Mouse (Mus musculus): ENCODE results near the gene Nkx2-5. TPM values are rescaled to one million over a fixed set of nuclear protein-coding genes. Genes with fewer than 3 reads are reported as not detected.

Nkx2-5 gene
- polyA plus RNA-seq, 1 experiment from 2014 or later, result 0.09 TPM

DNA sequence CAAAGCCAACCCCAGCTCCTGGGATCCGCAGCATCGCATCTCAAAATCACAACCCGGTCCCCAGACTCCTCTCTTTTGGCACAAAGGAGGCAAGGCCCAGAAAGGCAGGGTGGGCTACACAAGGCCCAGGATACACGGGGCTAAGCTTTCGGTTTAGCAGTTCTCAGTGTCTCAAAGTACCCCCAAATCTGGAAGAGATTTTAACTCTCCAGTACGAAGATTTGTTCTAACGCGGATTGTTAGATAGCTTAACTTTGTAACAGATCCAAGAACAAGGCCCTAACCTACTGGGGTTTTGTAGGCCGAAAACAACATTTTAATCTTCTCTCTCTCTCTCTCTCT, 4.4 kb downstream of the Nkx2-5 start:
- Histone ChIP-seq H3K27ac (replicated peaks) (no peak overlapping the region), H3K4me2 (no peak overlapping the region), H3K9me3 (no peaks in the 10 kb centered on the region), H3K9ac (no peak overlapping the region), H3K4me1 (replicated peaks) (peaks cover 15% of the 10 kb centered on the region), H3K4me3 (no peak overlapping the region), H3K36me3 (no peaks in the 10 kb centered on the region), H3K27me3 (peaks cover 93% of the 10 kb centered on the region)
- ATAC-seq (ENCODE audit: low FRiP score, low read depth), result no peak
- WGBS, result 4% methylated on average over 9 of the region's 9 CpGs

DNA sequence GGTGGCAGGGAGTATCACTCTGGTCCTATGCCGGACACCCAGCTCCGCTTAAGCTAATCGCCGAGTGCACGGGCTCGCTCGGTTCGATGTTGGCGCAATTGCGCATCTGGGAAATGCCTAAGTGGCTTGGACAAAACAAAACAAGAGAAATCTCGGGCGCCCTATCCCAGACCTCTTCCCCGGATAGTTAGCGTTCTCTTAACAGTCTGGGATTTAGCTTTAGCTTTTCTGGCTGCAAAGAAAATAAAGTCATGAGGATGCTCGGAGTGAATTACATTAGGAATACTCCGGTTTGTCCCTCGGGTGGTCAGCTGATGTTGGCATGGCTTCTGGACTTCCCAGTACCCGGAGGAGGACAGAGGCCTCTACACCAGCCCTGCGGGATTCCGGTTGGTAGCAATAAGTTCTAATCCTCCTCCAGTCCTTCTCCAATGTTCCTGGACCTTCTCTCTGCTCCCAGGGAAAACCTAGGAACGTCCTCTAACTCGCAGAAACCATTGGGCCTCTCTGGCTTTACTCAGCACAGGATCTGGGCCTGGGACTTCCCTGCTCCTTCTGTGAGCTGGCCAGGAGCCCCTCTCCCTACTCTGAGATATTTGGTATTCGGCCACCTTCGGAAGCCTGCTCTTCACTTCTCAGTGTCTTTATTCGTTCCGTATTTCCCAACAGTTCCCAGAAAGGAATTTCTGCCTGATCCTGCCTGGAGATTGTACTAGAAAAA, 4.9 kb downstream of the Nkx2-5 start:
- no peak overlapping the region for H3K27ac ChIP-seq (replicated peaks)
- H3K36me3 ChIP-seq, result no peaks in the 10 kb centered on the region
- peaks cover 15% of the 10 kb centered on the region for H3K4me1 ChIP-seq (replicated peaks)
- H3K4me2 ChIP-seq, result peak overlapping the region; percentile 40
- no peaks in the 10 kb centered on the region for H3K9me3 ChIP-seq
- peaks cover 93% of the 10 kb centered on the region for H3K27me3 ChIP-seq
- 1% methylated on average over 26 of the region's 26 CpGs for WGBS
- no peak overlapping the region for H3K9ac ChIP-seq
- H3K4me3 ChIP-seq, result peak overlapping the region; percentile 23
- no peak for ATAC-seq (ENCODE audit: low FRiP score, low read depth)

DNA sequence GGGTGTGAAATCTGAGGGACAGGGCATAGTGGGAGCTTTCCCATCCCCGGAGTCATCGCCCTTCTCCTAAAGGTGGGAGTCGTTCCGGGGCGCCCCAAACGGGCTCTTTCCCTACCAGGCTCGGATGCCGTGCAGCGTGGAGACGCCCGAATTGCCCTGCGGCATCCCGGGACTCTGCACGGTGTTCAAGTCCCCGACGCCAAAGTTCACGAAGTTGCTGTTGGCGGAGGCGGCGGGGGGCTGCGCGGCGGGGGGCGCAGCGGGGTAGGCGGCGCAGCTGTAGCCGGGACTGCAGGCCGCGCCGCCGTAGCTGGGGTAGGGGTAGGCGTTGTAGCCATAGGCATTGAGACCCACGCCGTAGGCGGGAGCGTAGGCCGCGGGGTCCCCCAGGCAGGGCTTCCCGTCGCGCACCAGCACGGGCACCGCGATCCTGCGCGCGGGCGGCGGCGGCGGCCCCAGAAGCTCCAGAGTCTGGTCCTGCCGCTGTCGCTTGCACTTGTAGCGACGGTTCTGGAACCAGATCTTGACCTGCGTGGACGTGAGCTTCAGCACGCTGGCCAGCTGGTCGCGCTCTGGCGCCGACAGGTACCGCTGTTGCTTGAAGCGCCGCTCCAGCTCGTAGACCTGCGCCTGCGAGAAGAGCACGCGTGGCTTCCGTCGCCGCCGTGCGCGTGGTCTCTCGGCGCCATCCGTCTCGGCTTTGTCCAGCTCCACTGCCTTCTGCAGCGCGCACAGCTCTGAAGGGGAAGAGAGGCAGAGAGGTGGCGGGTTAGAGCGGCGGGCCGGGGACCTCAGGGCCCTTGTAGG, 5.7 kb downstream of the Nkx2-5 start:
- no peak for ATAC-seq (ENCODE audit: low FRiP score, low read depth)
- peak overlapping the region; percentile 40 for H3K4me2 ChIP-seq
- peaks cover 9% of the 10 kb centered on the region for H3K4me1 ChIP-seq (replicated peaks)
- H3K4me3 ChIP-seq, result peak overlapping the region; percentile 23
- H3K27me3 ChIP-seq, result peaks cover 94% of the 10 kb centered on the region
- H3K9ac ChIP-seq, result no peak overlapping the region
- H3K36me3 ChIP-seq, result no peaks in the 10 kb centered on the region
- WGBS, result under 1% methylated on average over 86 of the region's 87 CpGs
- H3K27ac ChIP-seq (replicated peaks), result no peak overlapping the region
- no peaks in the 10 kb centered on the region for H3K9me3 ChIP-seq

DNA sequence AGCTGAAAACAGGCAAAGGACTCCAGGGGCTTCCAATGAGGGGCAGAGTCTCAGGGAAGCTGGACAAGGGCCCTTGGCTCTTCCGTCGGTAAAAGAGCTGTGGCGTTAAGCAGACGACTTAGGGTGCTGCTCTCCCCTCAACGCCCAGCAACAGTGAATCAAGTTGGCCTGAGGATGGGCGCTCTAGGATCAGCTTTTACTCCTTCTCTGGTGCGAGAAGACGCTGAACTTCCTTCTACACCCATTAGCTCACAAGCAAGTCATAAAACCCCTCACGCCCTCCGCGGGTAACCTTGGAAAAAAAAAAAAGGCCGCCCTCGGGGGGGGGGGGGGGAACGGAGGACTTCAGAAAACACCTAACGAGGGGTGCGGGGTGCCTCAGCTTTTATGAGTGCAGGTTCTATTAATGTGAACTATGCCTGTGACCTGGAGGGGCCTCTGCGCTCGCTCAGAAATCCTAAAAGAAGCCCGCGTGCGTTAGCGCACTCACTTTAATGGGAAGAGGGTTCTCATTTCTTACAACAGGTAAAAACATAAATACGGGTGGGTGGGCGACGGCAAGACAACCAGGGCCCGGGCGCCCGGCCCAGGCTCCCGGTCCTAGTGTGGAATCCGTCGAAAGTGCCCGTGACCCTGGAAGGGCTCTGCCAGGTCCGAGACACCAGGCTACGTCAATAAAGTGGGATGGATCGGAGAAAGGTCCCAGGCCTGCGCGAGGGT, 6.5 kb downstream of the Nkx2-5 start:
- Histone ChIP-seq H3K27ac (replicated peaks) (no peak overlapping the region), H3K4me1 (replicated peaks) (peaks cover 8% of the 10 kb centered on the region), H3K9ac (no peak overlapping the region), H3K36me3 (no peaks in the 10 kb centered on the region), H3K27me3 (peaks cover 96% of the 10 kb centered on the region), H3K4me3 (0 out of 2 replicates have a peak overlapping the region, but pooled peaks have one; percentile 23), H3K4me2 (no peak overlapping the region), H3K9me3 (no peaks in the 10 kb centered on the region)
- WGBS, result under 1% methylated on average over 37 of the region's 37 CpGs
- ATAC-seq (ENCODE audit: low FRiP score, low read depth), result no peak

DNA sequence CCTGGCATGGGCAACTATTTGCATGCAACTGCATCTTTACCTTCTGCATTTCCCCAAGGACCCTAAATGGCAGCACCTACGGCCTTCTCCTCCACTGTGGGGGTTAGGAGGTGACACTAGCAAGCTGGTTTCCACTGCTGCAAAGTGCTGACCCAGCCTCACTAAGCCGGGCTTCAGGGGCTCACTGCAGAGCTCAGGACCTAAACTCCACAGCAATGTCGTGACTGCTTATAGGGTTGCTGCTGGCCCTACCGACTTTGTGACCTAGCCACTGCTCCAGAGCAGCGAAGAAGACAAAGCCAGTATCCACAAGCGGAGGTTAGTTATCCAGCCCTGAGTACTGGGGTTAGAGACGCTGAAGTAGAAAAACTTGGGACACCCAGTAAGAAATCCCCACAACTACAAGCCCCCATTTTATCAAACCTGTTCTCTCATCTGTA, 7.2 kb downstream of the Nkx2-5 start:
- Histone ChIP-seq H3K9ac (no peak overlapping the region), H3K4me2 (no peak overlapping the region), H3K4me3 (no peak overlapping the region), H3K36me3 (no peaks in the 10 kb centered on the region), H3K27me3 (peaks cover 97% of the 10 kb centered on the region), H3K4me1 (replicated peaks) (peaks cover 8% of the 10 kb centered on the region), H3K9me3 (no peaks in the 10 kb centered on the region), H3K27ac (replicated peaks) (no peak overlapping the region)
- WGBS, result 4% methylated on average over 7 of the region's 7 CpGs
- no peak for ATAC-seq (ENCODE audit: low FRiP score, low read depth)

DNA sequence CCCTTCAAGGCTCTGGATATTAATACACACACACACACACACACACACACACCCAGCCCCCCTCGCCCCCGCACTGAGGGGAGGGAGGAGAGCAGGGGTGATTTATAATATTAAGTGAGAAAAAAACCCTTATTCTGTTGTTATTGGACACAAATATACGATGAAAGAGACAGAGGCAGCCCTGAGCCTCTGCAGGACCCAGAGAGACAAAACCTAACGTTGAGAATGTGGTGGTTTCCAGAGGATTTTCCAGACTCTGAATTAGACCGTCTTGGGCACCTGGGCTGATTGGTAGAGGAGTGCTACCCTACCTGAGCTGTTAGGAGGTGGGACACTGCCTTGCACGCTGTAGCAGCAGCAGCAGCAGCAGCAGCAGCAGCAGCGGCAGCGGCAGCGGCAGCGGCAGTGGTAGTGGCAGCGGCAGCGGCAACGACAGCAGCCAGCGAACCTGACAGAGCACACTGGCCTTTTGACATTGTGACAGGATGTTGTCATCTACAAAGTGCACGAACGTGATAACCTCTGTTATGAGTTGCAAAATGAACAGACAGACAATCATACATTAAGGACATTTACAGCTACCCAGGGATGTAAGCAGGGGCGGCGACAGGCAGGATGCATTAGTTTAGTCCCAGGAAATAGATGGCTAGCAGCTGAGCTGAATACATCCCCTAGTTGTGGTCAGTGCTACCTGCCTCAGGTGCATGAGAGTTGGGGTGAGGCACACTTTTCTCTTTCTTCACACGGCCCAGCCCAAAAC, 7.8 kb downstream of the Nkx2-5 start:
- H3K36me3 ChIP-seq, result no peaks in the 10 kb centered on the region
- no peaks in the 10 kb centered on the region for H3K9me3 ChIP-seq
- H3K4me1 ChIP-seq (replicated peaks), result peaks cover 8% of the 10 kb centered on the region
- no peak overlapping the region for H3K27ac ChIP-seq (replicated peaks)
- no peak overlapping the region for H3K4me3 ChIP-seq
- peaks cover 92% of the 10 kb centered on the region for H3K27me3 ChIP-seq
- WGBS, result 1% methylated on average over 19 of the region's 19 CpGs
- ATAC-seq (ENCODE audit: low FRiP score, low read depth), result no peak
- no peak overlapping the region for H3K9ac ChIP-seq
- H3K4me2 ChIP-seq, result no peak overlapping the region

DNA sequence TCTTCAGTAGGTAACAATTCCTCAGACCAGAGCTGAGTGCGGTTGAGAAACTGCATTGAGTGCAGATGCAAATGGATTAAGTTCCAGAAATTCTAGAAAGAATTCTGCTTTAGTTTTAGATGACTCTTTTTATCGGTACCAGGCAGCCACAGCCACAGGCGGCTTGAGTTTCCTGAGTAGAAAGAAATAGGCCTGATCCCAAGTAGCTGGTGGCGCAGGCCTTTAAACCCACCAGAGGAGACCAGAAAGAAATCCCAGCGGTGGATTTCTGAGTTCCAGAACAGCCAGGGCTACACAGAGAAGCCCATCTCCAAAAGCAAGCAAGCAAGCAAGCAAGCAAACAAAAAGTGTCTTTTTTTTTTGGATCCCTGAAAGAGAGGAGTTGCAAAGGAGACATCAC, 8.4 kb downstream of the Nkx2-5 start:
- Histone ChIP-seq H3K36me3 (no peaks in the 10 kb centered on the region), H3K9ac (no peak overlapping the region), H3K9me3 (no peaks in the 10 kb centered on the region), H3K27ac (replicated peaks) (no peak overlapping the region), H3K27me3 (peaks cover 86% of the 10 kb centered on the region), H3K4me3 (no peak overlapping the region), H3K4me2 (no peak overlapping the region), H3K4me1 (replicated peaks) (peaks cover 8% of the 10 kb centered on the region)
- no peak for ATAC-seq (ENCODE audit: low FRiP score, low read depth)
- 8% methylated on average over 5 of the region's 5 CpGs for WGBS

DNA sequence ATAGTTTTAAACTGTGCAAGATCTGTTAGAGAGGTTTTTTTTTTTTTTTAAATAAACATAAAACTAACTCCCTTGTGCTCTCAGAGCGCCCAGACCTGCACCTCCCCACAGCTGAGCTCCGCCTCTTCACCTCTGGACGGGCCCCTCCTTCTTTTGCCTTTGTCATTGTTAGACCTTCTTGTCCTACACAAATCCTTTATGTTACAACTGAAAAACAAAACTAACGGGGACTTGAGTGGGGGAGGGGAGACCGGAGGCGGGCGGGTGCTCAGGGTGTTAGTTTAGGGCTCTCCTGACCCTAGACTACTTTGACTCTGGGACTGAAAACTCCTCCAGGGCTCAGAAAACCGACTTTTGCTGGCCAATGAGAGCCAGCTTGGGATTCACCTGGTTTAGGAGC, 8.9 kb downstream of the Nkx2-5 start:
- no peak overlapping the region for H3K4me2 ChIP-seq
- H3K9me3 ChIP-seq, result no peaks in the 10 kb centered on the region
- H3K4me3 ChIP-seq, result no peak overlapping the region
- ATAC-seq (ENCODE audit: low FRiP score, low read depth), result no peak
- H3K4me1 ChIP-seq (replicated peaks), result peaks cover 8% of the 10 kb centered on the region
- peaks cover 82% of the 10 kb centered on the region for H3K27me3 ChIP-seq
- no peak overlapping the region for H3K27ac ChIP-seq (replicated peaks)
- 5% methylated on average over 8 of the region's 8 CpGs for WGBS
- no peaks in the 10 kb centered on the region for H3K36me3 ChIP-seq
- no peak overlapping the region for H3K9ac ChIP-seq

DNA sequence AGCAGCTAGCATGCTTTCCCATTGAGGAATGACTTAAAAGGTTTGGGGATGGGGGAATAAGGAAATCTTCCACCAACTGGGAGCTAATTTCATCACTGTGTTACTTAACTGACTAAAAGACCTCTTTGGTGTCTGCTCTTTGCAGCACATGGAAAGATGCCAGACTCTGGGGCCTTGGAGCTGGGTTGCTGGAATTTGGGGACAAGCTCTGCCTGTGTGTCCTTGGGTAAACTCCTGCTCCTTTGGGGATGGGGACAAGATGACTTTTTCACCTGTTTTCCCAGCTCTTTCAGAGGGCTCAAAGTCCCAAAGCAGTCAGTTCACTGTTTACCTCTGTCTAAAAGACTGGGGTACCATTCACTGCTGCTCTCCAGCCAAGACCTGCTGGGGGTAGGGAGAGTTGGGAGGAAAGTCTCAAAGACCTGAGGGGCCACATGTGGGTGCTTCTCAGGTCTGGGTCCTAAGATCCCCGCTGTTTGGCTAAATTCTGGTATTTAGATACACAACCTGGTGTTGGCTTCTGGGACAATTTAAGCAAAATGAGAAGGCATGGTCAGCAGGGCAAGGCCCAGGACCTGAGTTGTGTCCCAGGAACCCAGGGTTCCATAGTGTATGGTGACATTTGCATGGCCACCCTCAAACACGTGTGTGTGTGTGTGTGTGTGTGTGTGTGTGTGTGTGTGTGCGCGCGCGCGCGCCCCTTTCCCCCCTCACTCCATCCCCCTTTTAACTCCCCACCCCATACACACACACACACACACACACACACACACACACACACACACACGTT, 9.6 kb downstream of the Nkx2-5 start:
- Histone ChIP-seq H3K4me2 (no peak overlapping the region), H3K4me3 (no peak overlapping the region), H3K27ac (replicated peaks) (no peak overlapping the region), H3K9ac (no peak overlapping the region), H3K27me3 (peaks cover 74% of the 10 kb centered on the region), H3K4me1 (replicated peaks) (peaks cover 8% of the 10 kb centered on the region), H3K36me3 (no peaks in the 10 kb centered on the region), H3K9me3 (no peaks in the 10 kb centered on the region)
- ATAC-seq (ENCODE audit: low FRiP score, low read depth), result no peak
- WGBS, result 46% methylated on average over 6 of the region's 9 CpGs

DNA sequence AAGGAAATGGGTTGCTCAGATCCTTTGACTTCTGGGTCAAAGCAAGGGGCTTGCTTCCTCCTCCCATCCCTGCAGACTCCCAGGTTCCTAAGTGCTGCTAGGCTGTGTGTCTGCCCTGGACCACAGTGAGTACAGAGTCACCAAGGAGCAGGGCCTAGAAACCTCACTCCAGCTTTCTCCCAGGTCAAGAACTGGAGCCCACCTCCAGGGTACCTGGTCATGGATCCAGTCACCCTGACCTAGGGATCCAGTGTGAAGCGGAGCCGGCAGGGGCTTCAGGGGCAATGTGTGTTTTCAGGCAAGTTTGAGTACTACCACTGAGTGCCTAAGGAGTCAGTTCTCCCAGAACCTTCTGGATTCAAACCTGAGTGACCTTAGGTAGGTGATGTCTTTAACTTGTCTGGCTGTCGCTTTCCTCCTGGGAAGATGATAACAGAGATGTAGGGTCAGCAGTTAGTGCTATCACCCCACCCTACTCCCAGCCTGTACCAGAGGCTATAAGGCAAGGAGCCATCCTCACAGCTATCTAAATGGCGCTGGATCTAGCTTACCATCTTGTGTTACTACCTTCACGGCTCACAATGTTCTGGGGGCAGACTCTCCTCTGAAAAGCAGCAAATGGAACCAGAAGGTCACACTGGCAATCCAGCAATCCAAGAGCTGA, 10.4 kb downstream of the Nkx2-5 start:
- Histone ChIP-seq H3K9me3 (no peaks in the 10 kb centered on the region), H3K36me3 (no peaks in the 10 kb centered on the region), H3K4me3 (no peak overlapping the region), H3K4me2 (no peak overlapping the region), H3K27me3 (peaks cover 67% of the 10 kb centered on the region), H3K27ac (replicated peaks) (no peak overlapping the region), H3K4me1 (replicated peaks) (peaks cover 5% of the 10 kb centered on the region), H3K9ac (no peak overlapping the region)
- no peak for ATAC-seq (ENCODE audit: low FRiP score, low read depth)
- 80% methylated on average over 5 of the region's 5 CpGs for WGBS

DNA sequence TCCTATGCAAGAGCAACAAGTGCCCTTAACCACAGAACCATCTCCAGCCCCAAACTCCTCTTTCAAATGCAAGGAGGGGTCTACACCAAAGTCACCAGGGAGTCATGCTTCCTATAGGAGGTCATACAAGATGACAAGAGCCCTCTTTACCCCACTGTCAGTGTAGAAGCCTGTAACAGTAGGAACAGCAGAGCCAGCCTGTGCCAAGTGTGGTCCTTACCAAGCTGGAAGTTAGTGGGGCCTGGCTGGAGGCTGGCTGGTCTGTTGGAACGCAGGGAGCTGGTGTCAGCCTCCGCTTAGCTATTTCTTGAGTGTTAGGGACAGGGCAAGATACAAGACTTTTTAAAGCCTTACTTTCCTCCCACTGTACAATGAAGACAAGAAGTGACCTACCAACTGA, 11.0 kb downstream of the Nkx2-5 start:
- H3K27me3 ChIP-seq, result peaks cover 61% of the 10 kb centered on the region

More for the DNA sequence above, 11.0 kb downstream of the Nkx2-5 start:
- no peak overlapping the region for H3K4me3 ChIP-seq
- H3K9ac ChIP-seq, result no peak overlapping the region
- H3K9me3 ChIP-seq, result no peaks in the 10 kb centered on the region
- 82% methylated on average over 2 of the region's 2 CpGs for WGBS
- no peak overlapping the region for H3K27ac ChIP-seq (replicated peaks)
- no peak for ATAC-seq (ENCODE audit: low FRiP score, low read depth)
- no peaks in the 10 kb centered on the region for H3K4me1 ChIP-seq (replicated peaks)
- no peaks in the 10 kb centered on the region for H3K36me3 ChIP-seq
- no peak overlapping the region for H3K4me2 ChIP-seq
